Mouse (Mus musculus): ENCODE results near the gene Cbs.

Cbs gene

DNA sequence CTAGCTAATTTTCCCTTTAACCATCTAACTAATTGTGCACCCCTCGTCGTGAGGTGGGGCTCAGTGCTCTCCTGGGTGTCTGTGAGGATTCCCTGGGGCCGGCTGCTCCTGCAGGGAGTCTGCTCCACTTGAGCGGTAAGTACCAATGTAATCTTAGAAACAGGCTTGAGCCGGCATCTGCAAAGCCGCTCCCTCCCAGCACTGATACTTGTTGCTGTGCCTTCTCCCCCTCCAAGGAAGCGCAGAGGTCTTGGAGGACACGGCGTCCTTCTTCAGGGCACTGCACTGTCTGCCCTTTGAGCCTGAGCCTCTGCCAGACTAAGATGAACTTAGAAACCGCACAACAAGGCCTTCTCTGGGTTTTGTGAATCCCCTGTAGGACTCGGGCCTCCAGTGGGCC is 46.2 kb downstream of the Cbs start:
- no peak for DNase-seq (ENCODE audit: low read depth, low spot score)

DNA sequence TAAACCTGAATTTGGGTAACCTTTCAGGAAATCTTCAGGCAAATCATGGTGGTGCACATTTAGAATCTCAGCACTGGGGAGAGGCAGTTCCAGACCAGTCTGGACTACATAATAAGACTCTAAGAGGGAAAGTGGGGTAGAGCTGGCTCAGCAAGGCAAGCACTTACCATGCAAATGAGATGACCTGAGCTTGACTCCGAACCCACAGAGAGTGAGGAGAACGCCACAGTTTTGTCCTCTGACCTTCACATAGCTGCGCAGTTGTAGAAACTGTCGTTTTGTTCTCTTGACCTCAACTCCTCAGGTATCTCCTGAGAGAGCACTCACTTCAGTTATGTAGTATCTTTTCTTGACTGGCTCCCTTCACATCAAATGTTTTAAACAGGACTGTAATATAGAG is 48.3 kb downstream of the Cbs start:
- DNase-seq (ENCODE audit: low read depth, low spot score), result no peak

DNA sequence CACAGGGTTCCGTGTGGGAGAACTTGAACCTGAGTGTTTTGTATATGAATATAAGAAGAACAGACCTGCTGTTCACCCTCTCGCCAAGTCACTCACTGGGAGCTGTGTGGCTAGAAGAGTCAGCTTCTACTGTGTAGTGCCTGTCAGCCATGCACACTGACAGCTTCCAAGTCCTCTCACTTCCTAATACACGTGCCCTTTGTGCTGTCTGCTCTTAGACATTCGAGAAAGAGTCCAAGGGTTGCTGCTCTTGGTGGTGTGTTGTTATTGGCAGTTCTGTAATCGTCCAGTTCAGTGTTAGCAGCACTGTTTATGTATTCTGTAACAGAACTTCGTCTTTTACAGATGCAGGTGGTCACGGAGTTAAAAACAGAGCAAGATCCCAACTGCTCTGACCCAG is 48.9 kb downstream of the Cbs start:
- DNase-seq (ENCODE audit: low read depth, low spot score), result no peak

DNA sequence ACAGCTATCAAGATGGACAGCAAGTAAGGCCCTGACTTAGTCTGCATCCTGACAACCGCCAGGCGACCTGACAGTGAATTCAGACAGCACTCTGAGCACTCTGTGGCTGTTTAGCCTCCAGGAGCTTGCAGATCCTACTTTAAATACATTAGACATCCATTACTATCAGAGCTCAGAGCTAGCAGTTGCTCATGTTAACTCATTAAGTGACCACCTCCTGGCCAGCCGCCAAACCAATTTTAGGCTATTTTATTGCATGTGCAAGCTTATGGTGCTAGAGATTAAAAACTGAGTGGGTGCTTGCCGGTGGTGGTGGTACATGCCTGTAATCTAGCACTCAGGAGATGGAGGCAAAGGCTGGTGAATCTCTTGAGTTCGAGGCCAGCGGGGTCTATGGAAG is 53.3 kb downstream of the Cbs start:
- no peak for DNase-seq (ENCODE audit: low read depth, low spot score)

DNA sequence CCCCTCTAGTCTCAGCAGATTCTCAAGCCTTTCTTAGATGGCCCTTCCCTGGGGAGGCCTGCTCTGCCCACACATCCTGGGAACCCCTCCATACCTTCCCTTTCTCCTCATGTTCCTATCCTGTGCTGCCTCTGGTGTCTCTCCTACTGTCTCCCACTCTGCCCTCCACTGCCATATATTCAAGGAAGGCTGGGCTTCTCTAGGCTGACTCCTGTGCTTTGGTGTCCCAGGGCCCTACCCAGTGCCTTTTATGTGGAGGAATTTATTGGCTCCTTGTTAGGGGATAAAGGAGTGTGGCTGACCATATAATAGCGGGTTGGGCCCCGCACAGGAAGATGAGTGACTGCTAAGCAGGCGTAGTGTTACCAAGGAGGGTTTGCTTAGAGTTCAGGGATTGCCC is 53.9 kb downstream of the Cbs start:
- no peak for DNase-seq (ENCODE audit: low read depth, low spot score)

DNA sequence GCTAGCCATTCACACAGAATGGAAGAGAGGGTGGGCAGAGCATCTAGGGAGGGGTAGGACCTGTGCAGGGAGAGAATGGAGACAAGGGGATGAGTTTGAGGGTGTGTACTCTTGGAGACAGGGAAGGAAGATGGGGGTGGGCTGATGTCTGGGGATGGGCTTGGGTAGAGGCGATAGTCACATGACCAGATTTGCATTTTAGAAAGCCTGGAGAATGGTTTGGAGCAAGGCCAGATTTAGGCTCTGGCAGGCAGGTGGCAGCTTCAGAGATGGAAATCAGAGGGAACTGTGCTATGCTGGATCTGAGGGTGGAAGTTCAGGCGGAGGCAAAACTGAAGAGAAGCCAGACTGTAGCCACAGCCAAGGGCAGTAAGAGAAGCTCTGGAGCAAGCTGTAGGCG is 56.7 kb downstream of the Cbs start:
- DNase-seq (ENCODE audit: low read depth, low spot score), result no peak

DNA sequence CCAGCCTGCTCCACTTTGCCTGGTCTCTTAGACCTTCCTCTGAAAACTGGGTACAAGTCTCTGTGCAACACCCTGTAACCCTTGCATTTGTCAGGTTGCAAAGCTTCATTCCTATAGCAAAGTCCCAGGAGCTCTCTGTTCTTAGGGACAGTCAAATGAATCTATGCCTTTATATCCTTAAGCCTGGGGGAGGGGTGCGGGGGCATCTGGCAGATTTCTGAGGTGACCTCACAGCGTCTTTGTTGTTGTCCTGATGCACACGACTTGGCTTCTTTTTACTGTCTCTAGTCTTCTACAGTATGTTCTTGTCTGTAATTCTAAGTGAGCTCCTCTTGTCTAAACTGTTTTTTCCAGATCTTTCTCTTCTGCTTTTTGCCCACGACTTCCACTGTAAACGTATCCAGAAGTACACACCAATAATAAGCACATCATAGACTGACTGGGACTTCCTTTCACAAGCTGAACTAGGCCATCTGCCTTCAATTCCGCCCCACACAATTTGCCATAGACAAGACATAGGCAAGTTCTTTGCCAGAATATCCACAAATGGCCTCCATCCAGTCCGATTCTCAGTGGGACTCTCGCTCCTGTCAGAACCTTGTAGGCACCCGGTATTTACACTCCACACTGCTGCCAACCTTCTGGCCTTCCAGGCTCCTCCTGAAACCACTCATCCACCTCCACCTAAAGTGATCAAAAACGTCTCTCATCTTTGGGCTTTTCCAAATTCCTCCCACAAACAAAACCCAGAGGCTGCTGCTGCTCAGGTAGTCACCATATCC is 60.5 kb downstream of the Cbs start:
- DNase-seq (ENCODE audit: low read depth, low spot score), result no peak

DNA sequence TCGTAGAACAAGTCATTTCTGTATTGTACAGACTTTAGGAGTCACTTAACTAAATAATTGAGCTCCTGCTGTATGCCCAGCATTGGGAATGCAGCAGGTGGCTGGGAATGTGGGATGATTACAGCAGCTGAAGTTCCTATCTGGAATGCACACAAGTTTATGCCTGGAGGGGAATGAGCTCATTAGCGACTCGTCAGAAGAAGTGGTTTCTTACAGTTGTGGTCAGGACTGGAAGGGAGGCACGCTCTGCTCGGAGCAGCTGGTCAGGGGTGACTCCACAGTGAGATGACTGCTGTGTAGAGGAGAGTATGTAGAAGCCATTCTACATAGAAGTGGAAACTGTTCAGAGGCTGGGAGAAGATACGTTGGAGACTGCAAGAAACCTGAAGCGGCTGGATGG is 62.4 kb downstream of the Cbs start:
- DNase-seq (ENCODE audit: low read depth, low spot score), result no peak

DNA sequence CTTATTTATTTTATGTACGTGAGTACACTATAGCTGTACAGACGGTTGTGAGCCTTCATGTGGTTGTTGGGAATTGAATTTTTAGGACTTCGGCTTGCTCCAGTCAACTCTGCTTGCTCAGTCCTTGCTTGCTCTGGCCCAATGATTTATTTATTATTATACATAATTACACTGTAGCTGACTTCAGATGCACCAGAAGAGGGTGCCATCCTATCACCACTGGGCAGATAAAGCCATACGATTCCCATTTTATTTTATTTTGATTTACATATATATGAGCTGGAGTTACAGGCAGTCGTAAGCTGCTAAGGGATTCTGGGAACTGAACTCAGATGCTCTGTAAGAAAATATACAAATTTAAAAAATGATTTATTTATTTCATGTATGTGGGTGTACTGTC is 65.3 kb downstream of the Cbs start:
- no peak for DNase-seq (ENCODE audit: low read depth, low spot score)

DNA sequence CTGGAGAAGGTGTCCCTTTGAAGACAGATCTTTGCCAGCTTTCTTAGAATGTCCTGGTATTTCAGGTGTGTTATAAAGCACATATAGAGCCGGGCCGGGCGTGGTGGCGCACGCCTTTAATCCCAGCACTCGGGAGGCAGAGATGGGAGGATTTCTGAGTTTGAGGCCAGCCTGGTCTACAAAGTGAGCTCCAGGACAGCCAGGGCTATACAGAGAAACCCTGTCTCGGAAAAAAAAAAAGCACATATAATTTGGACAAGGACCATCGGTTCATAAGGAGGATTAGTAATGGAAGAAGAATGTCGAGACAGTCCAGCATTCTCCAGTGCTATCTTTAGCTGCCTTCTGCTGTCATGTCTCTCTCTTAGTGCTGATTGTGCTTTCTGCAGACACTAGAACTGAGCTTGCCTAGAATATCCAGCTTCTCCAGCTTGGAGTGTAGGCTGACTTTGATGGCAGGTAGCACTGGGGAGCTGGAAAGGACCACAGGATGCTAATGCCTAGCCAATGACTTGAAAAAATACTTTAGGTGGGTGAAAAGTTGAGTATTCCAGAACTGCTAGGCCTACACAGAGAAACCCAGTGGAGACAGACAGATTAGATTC is 66.6 kb downstream of the Cbs start:
- peak; percentile 66 for DNase-seq (ENCODE audit: low read depth, low spot score)

DNA sequence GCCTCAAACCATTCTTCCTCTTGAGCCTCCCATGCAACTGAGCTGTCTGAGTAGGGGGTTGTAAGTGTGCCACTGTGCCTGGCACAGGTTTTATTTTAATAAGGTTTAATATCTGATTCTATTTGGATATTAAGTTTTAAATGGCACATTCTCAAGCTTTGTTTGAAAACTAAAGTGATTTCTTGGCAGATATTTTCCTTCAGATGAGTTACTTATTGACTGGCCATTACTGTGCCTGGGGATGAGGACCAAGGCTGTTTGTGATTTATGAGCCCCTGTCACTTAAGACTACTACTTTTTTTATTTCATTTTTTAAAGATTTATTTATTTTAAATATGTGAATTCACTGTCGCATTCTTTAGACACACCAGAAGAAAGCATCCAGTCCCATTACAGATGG is 67.3 kb downstream of the Cbs start:
- no peak for DNase-seq (ENCODE audit: low read depth, low spot score)

DNA sequence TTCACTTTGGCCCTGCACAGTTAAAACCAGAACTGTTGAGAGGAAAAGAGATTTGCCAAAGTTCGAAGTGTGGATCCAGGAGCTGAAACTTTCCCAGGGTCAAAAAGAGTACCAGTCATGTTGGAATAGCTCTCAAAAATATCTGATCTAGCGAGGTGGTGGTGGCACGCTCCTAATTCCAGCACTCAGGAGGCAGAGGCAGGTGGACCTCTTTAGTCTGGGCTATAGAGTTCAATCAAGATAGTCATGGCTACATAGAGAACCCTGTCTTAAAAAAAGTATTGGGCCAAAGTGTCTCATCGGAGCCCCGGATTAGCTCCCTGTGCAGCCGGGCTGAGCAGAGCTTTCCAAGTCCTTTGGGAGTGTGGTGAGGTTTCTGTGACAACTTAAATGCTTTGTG is 70.8 kb downstream of the Cbs start:
- DNase-seq (ENCODE audit: low read depth, low spot score), result no peak

DNA sequence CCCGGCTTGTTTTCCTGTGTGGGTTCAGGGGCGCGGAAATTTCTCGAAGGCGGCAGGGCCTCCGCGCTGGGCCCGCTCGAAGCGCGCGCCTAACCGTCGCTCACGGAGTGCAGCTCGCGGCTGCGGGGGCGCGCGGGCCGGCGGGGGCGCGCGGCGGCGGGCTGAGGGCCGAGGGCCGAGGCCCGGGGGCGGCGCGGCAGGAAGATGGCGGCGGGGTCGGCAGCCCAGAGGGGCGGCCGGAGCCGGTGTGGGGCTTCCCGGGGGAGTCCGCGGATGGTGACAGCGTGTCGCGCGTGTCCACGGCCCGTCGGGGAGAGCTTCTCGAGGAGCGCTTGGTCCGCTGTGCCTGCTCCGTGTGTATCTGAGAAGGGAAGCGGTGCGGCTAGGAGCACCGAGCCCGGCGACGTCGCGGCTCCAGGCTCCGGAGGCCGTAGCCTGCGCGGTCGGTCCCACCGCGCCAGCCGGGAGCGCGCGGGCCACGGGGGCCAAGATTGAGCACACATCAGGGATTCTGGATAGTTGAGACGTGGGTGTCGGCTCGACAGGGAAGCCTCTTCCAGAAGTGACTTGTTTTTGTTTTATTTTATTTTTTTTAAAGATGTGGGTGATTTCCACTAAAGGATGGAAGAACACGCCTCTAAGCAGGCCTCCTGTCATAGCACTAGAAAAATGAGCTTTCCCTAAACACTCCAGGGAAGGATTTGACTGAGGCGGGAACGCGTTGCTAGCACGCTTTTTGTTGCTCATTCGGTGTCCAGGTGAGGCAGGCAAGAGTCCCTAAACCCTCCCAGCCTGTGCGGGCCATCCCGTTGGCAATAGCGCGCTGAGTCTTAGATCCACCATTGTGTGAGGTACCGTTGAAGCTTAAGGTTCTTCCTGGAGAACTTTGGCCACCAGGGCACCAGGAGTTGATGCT is 71.6 kb downstream of the Cbs start:
- peak; percentile 86 for DNase-seq (ENCODE audit: low read depth, low spot score)

DNA sequence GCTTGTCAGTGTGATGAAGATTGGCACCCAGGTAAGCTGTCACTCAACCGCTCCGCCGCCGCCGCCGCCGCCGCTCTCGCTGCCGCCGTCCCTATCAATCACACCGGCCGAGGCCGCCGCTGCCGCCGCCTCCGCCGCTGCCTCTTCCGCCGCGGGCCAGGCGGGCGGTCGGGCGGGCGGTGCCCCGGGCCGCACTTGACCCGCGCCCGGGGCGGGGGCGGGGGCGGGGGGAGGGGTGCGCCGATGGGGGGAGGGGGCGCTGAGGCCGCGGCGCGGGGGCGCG is 72.2 kb downstream of the Cbs start:
- no peak for DNase-seq (ENCODE audit: low read depth, low spot score)

DNA sequence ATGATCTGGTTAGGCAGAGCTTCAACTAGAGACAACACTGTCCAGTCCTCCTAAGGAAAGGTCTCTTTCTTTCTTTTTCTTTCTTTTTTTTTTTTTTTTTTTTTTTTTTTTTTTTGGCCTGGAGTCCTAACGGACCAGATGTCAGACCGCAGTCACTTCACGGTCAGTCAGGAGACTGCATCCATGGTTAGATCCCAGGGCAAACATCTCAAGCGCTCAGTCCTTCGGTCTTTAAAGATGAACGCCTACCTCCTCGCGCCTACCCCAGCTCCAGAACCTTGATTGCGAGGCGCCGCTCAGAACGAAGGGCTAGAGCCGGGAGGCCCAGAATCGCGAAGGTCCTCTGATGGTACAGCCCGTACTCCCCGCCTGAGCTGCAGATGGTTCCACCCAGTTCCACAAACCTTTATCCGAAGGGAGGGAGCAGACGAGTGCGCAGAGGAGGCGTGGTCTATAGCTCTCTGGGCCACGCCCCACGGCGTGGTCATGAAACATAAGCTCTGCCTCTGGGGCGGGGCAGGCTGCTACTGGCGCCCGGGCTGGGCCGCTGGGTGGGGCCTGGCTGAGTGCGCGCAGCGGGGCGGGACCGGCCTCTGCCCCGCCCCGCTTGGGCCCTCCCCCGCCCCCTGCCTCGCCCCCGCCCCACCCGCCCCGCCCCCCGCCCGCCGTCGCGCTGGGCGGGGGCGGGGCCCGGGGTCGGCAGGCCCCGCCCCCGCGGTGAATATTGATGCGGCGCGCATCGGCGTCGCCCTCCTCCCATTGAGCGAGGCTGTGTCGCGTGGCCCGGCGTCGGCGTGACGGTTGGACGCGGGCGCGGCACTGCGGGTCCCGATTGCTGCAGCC is 72.8 kb downstream of the Cbs start, which contains the start of gene Pknox1:
TSS of gene Pknox1 (plus strand) at position 720 of the 843 bp plus-strand sequence.
- DNase-seq (ENCODE audit: low read depth, low spot score), result peak; percentile 100

DNA sequence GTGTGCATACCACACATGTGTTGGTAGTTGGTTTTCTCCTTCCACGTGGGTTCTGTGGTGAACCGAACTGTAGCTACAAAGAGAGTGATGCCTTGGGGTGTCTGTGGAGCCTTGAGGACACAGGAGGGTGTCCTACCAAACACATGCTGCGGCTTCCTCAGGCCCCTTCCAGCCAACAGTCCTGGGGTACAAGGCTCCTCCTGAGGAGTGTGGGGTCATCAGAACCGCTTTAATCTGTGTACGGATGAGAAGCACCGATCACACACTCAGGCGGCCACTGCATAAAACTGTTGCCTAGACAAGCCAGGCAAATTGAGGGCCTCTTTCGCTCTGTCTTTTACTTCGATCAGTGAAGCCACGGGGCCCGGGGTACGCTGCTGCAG is 73.4 kb downstream of the Cbs start:
- no peak for DNase-seq (ENCODE audit: low read depth, low spot score)

DNA sequence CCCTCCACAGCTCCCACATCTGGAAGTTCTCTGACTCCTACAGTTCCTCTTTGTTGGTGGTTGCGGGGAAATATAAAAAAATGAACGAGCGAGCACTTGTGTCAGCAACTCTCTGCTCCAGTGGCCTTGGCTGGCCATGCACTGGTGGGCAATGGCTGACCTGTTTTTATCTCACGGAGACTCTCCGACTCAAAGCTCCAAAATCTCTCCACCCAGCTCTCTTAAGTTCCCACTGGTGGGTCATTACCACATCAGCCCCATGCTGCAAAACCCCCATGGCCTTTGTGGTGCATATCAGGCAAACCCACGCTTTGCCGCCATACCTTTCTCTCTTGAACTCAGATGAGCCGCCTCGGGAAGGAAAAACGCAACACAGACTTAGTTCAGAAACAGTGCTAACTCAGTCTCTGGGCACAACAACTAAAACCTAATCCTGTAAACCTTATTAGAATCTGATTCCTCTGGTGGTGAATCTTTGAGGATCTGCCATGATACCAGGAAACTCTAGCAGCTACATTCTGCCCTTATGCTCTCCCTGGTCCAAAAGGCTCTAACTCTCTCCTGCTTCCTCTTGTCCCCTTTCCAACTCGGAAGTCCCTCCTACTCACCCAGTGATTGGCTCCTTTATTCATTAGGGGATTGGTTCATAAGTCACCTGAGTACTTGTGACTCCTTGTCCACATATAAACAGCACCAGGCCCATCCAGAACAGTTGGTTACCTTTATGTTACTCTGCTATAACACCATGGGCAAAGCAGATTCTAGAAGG is 77.8 kb downstream of the Cbs start:
- DNase-seq (ENCODE audit: low read depth, low spot score), result no peak

All from CD4-positive, CD25-positive, alpha-beta regulatory T cell, adult 2 months (primary cell).